Mouse (Mus musculus) limb, embryonic 11.5 days (tissue): ENCODE measurements around the gene Tlcd2. TPM values are rescaled to one million over a fixed set of nuclear protein-coding genes. Genes with fewer than 3 reads are reported as not detected.

ENCODE experiments used
- ATAC-seq: fragments of 200-750 bp; cut with Nextera tagmentation; 2 replicates; pipeline ENCODE4 v1.8.0; 2017; ENCODE audit warnings: low read depth; ENCODE audit not compliant: insufficient number of reproducible peaks, low FRiP score, low TSS enrichment
- DNase-seq: peaks from one replicate; pipeline ENCODE4 v3.0.0-alpha.2; 2015; ENCODE audit warnings: low spot score
- H3K27ac ChIP-seq: fragments of 300-500 bp; sonication (generic); replicated peaks from 2 replicates; pipeline ENCODE4 v1.5.1; 2014; ENCODE audit warnings: low read depth, mild to moderate bottlenecking, low read length
- H3K27me3 ChIP-seq: fragments of 300-500 bp; sonication (generic); 2 replicates; pipeline ENCODE4 v1.6.1; 2014; ENCODE audit warnings: mild to moderate bottlenecking, low read length, mixed read lengths; ENCODE audit not compliant: control insufficient read depth, insufficient read depth
- H3K36me3 ChIP-seq: fragments of 300-500 bp; sonication (generic); 2 replicates; pipeline ENCODE4 v1.6.1; 2014; ENCODE audit warnings: mild to moderate bottlenecking, low read length, moderate library complexity, mixed read lengths; ENCODE audit not compliant: control insufficient read depth, insufficient read depth
- H3K4me1 ChIP-seq: fragments of 300-500 bp; sonication (generic); 2 replicates; pipeline ENCODE4 v1.6.1; 2014; ENCODE audit warnings: low read length, mixed read lengths; ENCODE audit not compliant: control insufficient read depth, insufficient read depth
- H3K4me2 ChIP-seq: fragments of 300-500 bp; sonication (generic); 2 replicates; pipeline ENCODE4 v1.6.1; 2014; ENCODE audit warnings: low read depth, mild to moderate bottlenecking, moderate library complexity; ENCODE audit not compliant: severe bottlenecking
- H3K4me3 ChIP-seq: fragments of 300-500 bp; sonication (generic); 2 replicates; pipeline ENCODE4 v1.5.1; 2014; ENCODE audit warnings: low read depth, low read length
- H3K9ac ChIP-seq: fragments of 300-500 bp; sonication (generic); 2 replicates; pipeline ENCODE4 v1.6.1; 2014; ENCODE audit warnings: mild to moderate bottlenecking, low read length
- H3K9me3 ChIP-seq: fragments of 300-500 bp; sonication (generic); 2 replicates; pipeline ENCODE4 v1.6.1; 2016; ENCODE audit warnings: low read length; ENCODE audit not compliant: control insufficient read depth
- WGBS: fragments of 180-500 bp; shearing (Covaris S2); extraction: QIAGEN DNeasy Blood & Tissue Kit; methylation state at CpG from one replicate; pipeline ENCODE4 v1.1.7; 2014; 5-methylcytosine and 5-hydroxymethylcytosine counted together
- polyA plus RNA-seq: library from polyadenylated mRNA; unstranded; fragments of >200 nt; fragmentation: Nextera tagmentation; extraction: Ambion mirVana; gene quantifications from 2 replicates; pipeline ENCODE4 v1.2.1, GENCODE M21; 2014

The Tlcd2 gene
- polyA plus RNA-seq, 1 experiment from 2014 or later: 10.4 TPM

GRCm38 (mm10) chr11:75423091-75423490 is 38.4 kb upstream of the Tlcd2 start:
- H3K4me2 ChIP-seq: no peak overlapping the region
- 88% methylated on average over 3 of the region's 3 CpGs for WGBS
- H3K9ac ChIP-seq: no peak overlapping the region
- H3K4me1 ChIP-seq: peaks cover 13% of the 10 kb centered on the region
- no peaks in the 10 kb centered on the region for H3K27me3 ChIP-seq
- no peaks in the 10 kb centered on the region for H3K36me3 ChIP-seq
- DNase-seq (no peak), ATAC-seq (no peak)
- H3K9me3 ChIP-seq: no peaks in the 10 kb centered on the region
- no peak overlapping the region for H3K27ac ChIP-seq
- H3K4me3 ChIP-seq: no peak overlapping the region

GRCm38 (mm10) chr11:75424033-75424432 is 37.5 kb upstream of the Tlcd2 start:
- Histone ChIP-seq H3K27me3 (no peaks in the 10 kb centered on the region), H3K36me3 (no peaks in the 10 kb centered on the region), H3K9ac (no peak overlapping the region), H3K4me2 (no peak overlapping the region), H3K4me1 (peaks cover 13% of the 10 kb centered on the region), H3K4me3 (no peak overlapping the region), H3K27ac (no peak overlapping the region), H3K9me3 (no peaks in the 10 kb centered on the region)
- DNase-seq (no peak), ATAC-seq (no peak)
- 94% methylated on average over 9 of the region's 9 CpGs for WGBS

- H3K4me3 ChIP-seq: no peak overlapping the region
- H3K27me3 ChIP-seq: no peaks in the 10 kb centered on the region
- no peak overlapping the region for H3K9ac ChIP-seq
- H3K27ac ChIP-seq: no peak overlapping the region
- no peaks in the 10 kb centered on the region for H3K36me3 ChIP-seq
- 95% methylated on average over 3 of the region's 3 CpGs for WGBS
- H3K4me1 ChIP-seq: peaks cover 13% of the 10 kb centered on the region
- DNase-seq: no peak
- no peaks in the 10 kb centered on the region for H3K9me3 ChIP-seq
- no peak overlapping the region for H3K4me2 ChIP-seq
- no peak for ATAC-seq
Observed at GRCm38 (mm10) chr11:75424459-75424858, 37.1 kb upstream of the Tlcd2 start.

GRCm38 (mm10) chr11:75429019-75429705 is 32.4 kb upstream of the Tlcd2 start:
- H3K36me3 ChIP-seq: no peaks in the 10 kb centered on the region
- no peak overlapping the region for H3K27ac ChIP-seq
- H3K9ac ChIP-seq: no peak overlapping the region
- H3K9me3 ChIP-seq: no peaks in the 10 kb centered on the region; the same call in 1 of the 2 replicates
- H3K4me2 ChIP-seq: no peak overlapping the region
- 87% methylated on average over 9 of the region's 9 CpGs for WGBS
- no peaks in the 10 kb centered on the region for H3K27me3 ChIP-seq
- no peaks in the 10 kb centered on the region for H3K4me1 ChIP-seq
- no peak overlapping the region for H3K4me3 ChIP-seq
- no peak for ATAC-seq
- DNase-seq: no peak

- WGBS: 79% methylated on average over 11 of the region's 11 CpGs
- no peaks in the 10 kb centered on the region; the same call in 1 of the 2 replicates for H3K9me3 ChIP-seq
- no peak overlapping the region for H3K9ac ChIP-seq
- H3K36me3 ChIP-seq: no peaks in the 10 kb centered on the region
- no peak overlapping the region for H3K4me2 ChIP-seq
- no peak overlapping the region for H3K4me3 ChIP-seq
- DNase-seq (no peak), ATAC-seq (no peak)
- no peaks in the 10 kb centered on the region for H3K4me1 ChIP-seq
- no peak overlapping the region for H3K27ac ChIP-seq
- H3K27me3 ChIP-seq: no peaks in the 10 kb centered on the region
Observed at GRCm38 (mm10) chr11:75431307-75431706, 30.2 kb upstream of the Tlcd2 start.

GRCm38 (mm10) chr11:75434138-75434537 is 27.4 kb upstream of the Tlcd2 start:
- Histone ChIP-seq H3K9me3 (no peaks in the 10 kb centered on the region; the same call in 1 of the 2 replicates), H3K4me2 (no peak overlapping the region), H3K4me3 (no peak overlapping the region), H3K27ac (no peak overlapping the region), H3K4me1 (no peaks in the 10 kb centered on the region), H3K36me3 (no peaks in the 10 kb centered on the region), H3K9ac (no peak overlapping the region), H3K27me3 (no peaks in the 10 kb centered on the region)
- DNase-seq: no peak
- ATAC-seq: no peak
- 87% methylated on average over 5 of the region's 5 CpGs for WGBS

GRCm38 (mm10) chr11:75438194-75438593 is 23.3 kb upstream of the Tlcd2 start:
- 84% methylated on average over 13 of the region's 13 CpGs for WGBS
- ATAC-seq (no peak), DNase-seq (no peak)
- Histone ChIP-seq H3K9ac (no peak overlapping the region), H3K36me3 (no peaks in the 10 kb centered on the region), H3K4me1 (no peaks in the 10 kb centered on the region), H3K27ac (no peak overlapping the region), H3K9me3 (no peaks in the 10 kb centered on the region; the same call in 1 of the 2 replicates), H3K4me3 (no peak overlapping the region), H3K4me2 (no peak overlapping the region), H3K27me3 (no peaks in the 10 kb centered on the region)

GRCm38 (mm10) chr11:75438804-75439203 is 22.7 kb upstream of the Tlcd2 start:
- H3K9ac ChIP-seq: no peak overlapping the region
- H3K27me3 ChIP-seq: no peaks in the 10 kb centered on the region
- 76% methylated on average over 3 of the region's 3 CpGs for WGBS
- DNase-seq (no peak), ATAC-seq (no peak)
- no peaks in the 10 kb centered on the region for H3K4me1 ChIP-seq
- H3K27ac ChIP-seq: no peak overlapping the region
- H3K36me3 ChIP-seq: no peaks in the 10 kb centered on the region
- no peak overlapping the region for H3K4me3 ChIP-seq
- H3K4me2 ChIP-seq: no peak overlapping the region
- H3K9me3 ChIP-seq: no peaks in the 10 kb centered on the region; the same call in 1 of the 2 replicates

GRCm38 (mm10) chr11:75439363-75439762 is 22.2 kb upstream of the Tlcd2 start, which contains the start of gene Serpinf2:
Serpinf2 (minus strand) TSS chr11:75439591.
- DNase-seq: no peak
- Histone ChIP-seq H3K36me3 (no peaks in the 10 kb centered on the region), H3K9ac (no peak within 1 kb of the TSS), H3K4me1 (no peaks in the 10 kb centered on the region), H3K9me3 (no peaks in the 10 kb centered on the region), H3K4me3 (no peak within 1 kb of the TSS), H3K27ac (no peak within 1 kb of the TSS), H3K4me2 (no peak within 1 kb of the TSS), H3K27me3 (no peaks in the 10 kb centered on the region)
- WGBS: 88% methylated on average over 6 of the region's 6 CpGs
- ATAC-seq: no peak
